Mouse (Mus musculus) bone marrow macrophage, adult 2 months (primary cell): ENCODE data around the gene Nfe2l2.

Source experiments
- CTCF ChIP-seq: IDR thresholded peaks from 2 replicates; pipeline ENCODE4 v1.5.1; 2012; ENCODE audit warnings: low read depth, mild to moderate bottlenecking, low read length, moderate library complexity
- POLR2A ChIP-seq: IDR thresholded peaks from 2 replicates; pipeline ENCODE4 v1.6.1; 2012; ENCODE audit warnings: mild to moderate bottlenecking, low read depth, low read length, borderline replicate concordance

DNA sequence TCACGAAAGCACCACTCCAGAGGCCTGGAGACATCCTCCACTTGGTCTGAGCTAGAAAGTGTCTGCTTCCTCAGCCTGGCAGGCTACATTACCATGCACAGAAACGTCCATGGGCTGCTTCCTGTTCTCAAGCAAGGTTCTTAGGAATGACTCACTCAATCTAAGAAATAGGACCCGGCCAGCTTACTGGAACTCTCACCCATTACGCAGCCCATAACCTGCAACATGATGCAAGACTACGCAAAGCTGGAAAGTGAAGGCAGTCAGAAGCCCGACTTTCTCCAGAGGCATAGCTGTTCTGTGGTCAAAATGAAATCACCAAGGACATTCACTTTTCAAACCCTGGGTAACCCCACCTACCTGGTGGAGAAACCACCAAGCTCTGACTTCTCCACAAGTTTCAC lies 19.0 kb downstream of the Nfe2l2 start:
- TF ChIP-seq CTCF (no peak), POLR2A (no peak)
